In genomic region chr7:138908768-138909276, GRCm38 (mm10) we compare ENCODE assay signal across 7 mouse cellular contexts. TPM values are rescaled to one million over a fixed set of nuclear protein-coding genes. Genes with fewer than 3 reads are reported as not detected.
DNase-seq lines count a peak whose midpoint lies in the region; ATAC-seq lines count a peak whose summit lies in the region.

No protein-coding gene starts in this region.

- H3K4me3 ChIP-seq in lung, embryonic 16.5 days (ENCODE audit: low read length) = peak overlapping the region; percentile 89
- peak overlapping the region; percentile 83 for H3K4me3 ChIP-seq in embryonic facial prominence, embryonic 13.5 days
- peak overlapping the region; percentile 77 for H3K4me3 ChIP-seq in limb, embryonic 10.5 days
- peak overlapping the region; percentile 52 for H3K4me3 ChIP-seq in stomach, embryonic 14.5 days (ENCODE audit: low read depth, low read length)

- H3K4me2 ChIP-seq in lung, embryonic 16.5 days (ENCODE audit: low read depth, low read length) = peak overlapping the region; percentile 83
- peak overlapping the region; percentile 63 for H3K4me2 ChIP-seq in embryonic facial prominence, embryonic 13.5 days
- H3K4me2 ChIP-seq in stomach, embryonic 14.5 days (replicated peaks; ENCODE audit: low read depth, low read length) = peak overlapping the region; percentile 70

- peak overlapping the region; percentile 96 for H3K9ac ChIP-seq in lung, embryonic 16.5 days (ENCODE audit: low read length)
- H3K9ac ChIP-seq in embryonic facial prominence, embryonic 13.5 days = peak overlapping the region; percentile 89
- H3K9ac ChIP-seq in stomach, embryonic 14.5 days (replicated peaks; ENCODE audit: low read depth, low read length) = peak overlapping the region; percentile 73

- peaks cover 21% of the 10 kb centered on the region for H3K4me1 ChIP-seq in lung, embryonic 16.5 days (replicated peaks; ENCODE audit: control insufficient read depth, insufficient read depth, low read length)
- H3K4me1 ChIP-seq in embryonic facial prominence, embryonic 13.5 days = peaks cover 36% of the 10 kb centered on the region
- H3K4me1 ChIP-seq in limb, embryonic 10.5 days = peaks cover 36% of the 10 kb centered on the region
- H3K4me1 ChIP-seq in stomach, embryonic 14.5 days (ENCODE audit: control insufficient read depth, insufficient read depth, low read length) = peaks cover 16% of the 10 kb centered on the region; the same call in 1 of the 2 replicates

- 6% methylated on average over 10 of the region's 10 CpGs for WGBS in lung, embryonic 16.5 days
- WGBS in embryonic facial prominence, embryonic 13.5 days = 2% methylated on average over 10 of the region's 10 CpGs
- 2% methylated on average over 10 of the region's 10 CpGs for WGBS in limb, embryonic 10.5 days
- 6% methylated on average over 10 of the region's 10 CpGs for WGBS in stomach, embryonic 14.5 days

- H3K36me3 ChIP-seq in lung, embryonic 16.5 days (ENCODE audit: control insufficient read depth, insufficient read depth, low read length) = no peaks in the 10 kb centered on the region
- H3K36me3 ChIP-seq in embryonic facial prominence, embryonic 13.5 days = no peaks in the 10 kb centered on the region
- H3K36me3 ChIP-seq in limb, embryonic 10.5 days = peaks cover 7% of the 10 kb centered on the region; the same call in 1 of the 2 replicates
- H3K36me3 ChIP-seq in stomach, embryonic 14.5 days (ENCODE audit: control insufficient read depth, insufficient read depth, low read length) = no peaks in the 10 kb centered on the region

- H3K27me3 ChIP-seq in lung, embryonic 16.5 days (ENCODE audit: control insufficient read depth, insufficient read depth, low read depth, low read length) = no peaks in the 10 kb centered on the region
- no peaks in the 10 kb centered on the region for H3K27me3 ChIP-seq in embryonic facial prominence, embryonic 13.5 days
- no peaks in the 10 kb centered on the region for H3K27me3 ChIP-seq in limb, embryonic 10.5 days (ENCODE audit: low read depth, poor library complexity, severe bottlenecking)
- H3K27me3 ChIP-seq in stomach, embryonic 14.5 days (ENCODE audit: control insufficient read depth, insufficient read depth, low read length) = no peaks in the 10 kb centered on the region

- peak overlapping the region; percentile 83 for H3K27ac ChIP-seq in lung, embryonic 16.5 days (ENCODE audit: low read length)
- H3K27ac ChIP-seq in embryonic facial prominence, embryonic 13.5 days = peak overlapping the region; percentile 80
- H3K27ac ChIP-seq in limb, embryonic 10.5 days = peak overlapping the region; percentile 94
- peak overlapping the region; percentile 74; the same call in 1 of the 2 replicates for H3K27ac ChIP-seq in stomach, embryonic 14.5 days (ENCODE audit: low read length)

- no peak for ATAC-seq in lung, embryonic 16.5 days (ENCODE audit: low read depth)
- ATAC-seq in embryonic facial prominence, embryonic 13.5 days (ENCODE audit: insufficient number of reproducible peaks, insufficient read depth, low FRiP score, low TSS enrichment, low read depth) = peak; percentile 50; the same call in 1 of the 2 replicates
- ATAC-seq in stomach, embryonic 14.5 days (ENCODE audit: insufficient number of reproducible peaks, insufficient read depth, low FRiP score, low read depth) = no peak

- no peaks in the 10 kb centered on the region for H3K9me3 ChIP-seq in lung, embryonic 16.5 days (ENCODE audit: control insufficient read depth, low read length)
- H3K9me3 ChIP-seq in embryonic facial prominence, embryonic 13.5 days = no peaks in the 10 kb centered on the region
- H3K9me3 ChIP-seq in limb, embryonic 10.5 days (replicated peaks) = no peaks in the 10 kb centered on the region
- H3K9me3 ChIP-seq in stomach, embryonic 14.5 days (ENCODE audit: control insufficient read depth, low read depth, low read length) = no peaks in the 10 kb centered on the region

- no peak for DNase-seq in lung, postnatal 10 days
- no peak for DNase-seq in limb, embryonic 10.5 days (ENCODE audit: low spot score)
- DNase-seq in layer of hippocampus, postnatal 14 days (ENCODE audit: low spot score in 2 of 2) = no peak
- no peak for DNase-seq in thymus, postnatal 14 days

RNA-seq across cellular contexts. Expression of gene Bnip3, which starts 0.5 kb away (rescaled TPM):
- 131 and 135 TPM in 2 replicates for polyA plus RNA-seq in lung, embryonic 16.5 days (2015; fragmentation: Nextera tagmentation; extraction: Ambion mirVana)
- 100.0 and 100 TPM in 2 replicates for polyA plus RNA-seq in embryonic facial prominence, embryonic 13.5 days (2015; fragmentation: Nextera tagmentation; extraction: Ambion mirVana)
- polyA plus RNA-seq in limb, embryonic 10.5 days (2016; fragmentation: Nextera tagmentation; extraction: Ambion mirVana) = 110 and 112 TPM in 2 replicates
- polyA plus RNA-seq in stomach, embryonic 14.5 days (2014; fragmentation: Nextera tagmentation; extraction: Ambion mirVana) = 118 and 147 TPM in 2 replicates
- 100 to 1,000 TPM; 121 to 129 TPM for total RNA-seq in layer of hippocampus, postnatal 14 days (2021)

RNA-seq across cellular contexts. Expression of gene Jakmip3, which starts 31.7 kb away (rescaled TPM):
- 0.06 and 0.14 TPM in 2 replicates for polyA plus RNA-seq in lung, embryonic 16.5 days (2015; fragmentation: Nextera tagmentation; extraction: Ambion mirVana)
- 0.41 and 0.47 TPM in 2 replicates for polyA plus RNA-seq in embryonic facial prominence, embryonic 13.5 days (2015; fragmentation: Nextera tagmentation; extraction: Ambion mirVana)
- 0.15 TPM in 1 of 2 replicates, not detected in the other for polyA plus RNA-seq in limb, embryonic 10.5 days (2016; fragmentation: Nextera tagmentation; extraction: Ambion mirVana)
- 0.12 and 0.21 TPM in 2 replicates for polyA plus RNA-seq in stomach, embryonic 14.5 days (2014; fragmentation: Nextera tagmentation; extraction: Ambion mirVana)
- 10 to 100 TPM; 54.3 to 55.0 TPM for total RNA-seq in layer of hippocampus, postnatal 14 days (2021)
